Mouse (Mus musculus) kidney, embryonic 16.5 days (tissue): Measurements from ENCODE around the gene Tarbp1. TPM values are rescaled to one million over a fixed set of nuclear protein-coding genes. Genes with fewer than 3 reads are reported as not detected.

ENCODE experiments used
- ATAC-seq: fragments of 200-750 bp; cut with Nextera tagmentation; 2 replicates; pipeline ENCODE4 v1.8.0; 2017; ENCODE audit warnings: moderate TSS enrichment; ENCODE audit not compliant: low FRiP score, low TSS enrichment
- H3K27ac ChIP-seq: fragments of 300-500 bp; sonication (generic); 2 replicates; pipeline ENCODE4 v1.5.1; 2014; ENCODE audit warnings: low read length
- H3K27me3 ChIP-seq: fragments of 300-500 bp; sonication (generic); 2 replicates; pipeline ENCODE4 v1.6.1; 2014; ENCODE audit warnings: low read length, control low read depth, mixed read lengths; ENCODE audit not compliant: insufficient read depth
- H3K36me3 ChIP-seq: fragments of 300-500 bp; sonication (generic); 2 replicates; pipeline ENCODE4 v1.6.1; 2014; ENCODE audit warnings: low read length, control low read depth, mixed read lengths; ENCODE audit not compliant: insufficient read depth
- H3K4me1 ChIP-seq: fragments of 300-500 bp; sonication (generic); 2 replicates; pipeline ENCODE4 v1.6.1; 2014; ENCODE audit warnings: low read length, control low read depth, mixed read lengths; ENCODE audit not compliant: insufficient read depth
- H3K4me2 ChIP-seq: fragments of 300-500 bp; sonication (generic); replicated peaks from 2 replicates; pipeline ENCODE4 v1.6.1; 2014; ENCODE audit warnings: low read depth, low read length
- H3K4me3 ChIP-seq: fragments of 300-500 bp; sonication (generic); 2 replicates; pipeline ENCODE4 v1.5.1; 2014; ENCODE audit warnings: mild to moderate bottlenecking, low read length
- H3K9ac ChIP-seq: fragments of 300-500 bp; sonication (generic); replicated peaks from 2 replicates; pipeline ENCODE4 v1.6.1; 2014; ENCODE audit warnings: low read length
- H3K9me3 ChIP-seq: fragments of 300-500 bp; sonication (generic); 2 replicates; pipeline ENCODE4 v1.6.1; 2016; ENCODE audit warnings: low read length, control low read depth
- WGBS: fragments of 180-500 bp; shearing (Covaris S2); extraction: QIAGEN DNeasy Blood & Tissue Kit; methylation state at CpG from one replicate; pipeline ENCODE4 v1.1.7; 2014; 5-methylcytosine and 5-hydroxymethylcytosine counted together
- polyA plus RNA-seq: library from polyadenylated mRNA; unstranded; fragments of >200 nt; fragmentation: Nextera tagmentation; extraction: Ambion mirVana; gene quantifications from 2 replicates; pipeline ENCODE4 v1.2.1, GENCODE M21; 2015

Tarbp1 gene
- polyA plus RNA-seq, result 3.1 and 3.3 TPM in 2 replicates

DNA sequence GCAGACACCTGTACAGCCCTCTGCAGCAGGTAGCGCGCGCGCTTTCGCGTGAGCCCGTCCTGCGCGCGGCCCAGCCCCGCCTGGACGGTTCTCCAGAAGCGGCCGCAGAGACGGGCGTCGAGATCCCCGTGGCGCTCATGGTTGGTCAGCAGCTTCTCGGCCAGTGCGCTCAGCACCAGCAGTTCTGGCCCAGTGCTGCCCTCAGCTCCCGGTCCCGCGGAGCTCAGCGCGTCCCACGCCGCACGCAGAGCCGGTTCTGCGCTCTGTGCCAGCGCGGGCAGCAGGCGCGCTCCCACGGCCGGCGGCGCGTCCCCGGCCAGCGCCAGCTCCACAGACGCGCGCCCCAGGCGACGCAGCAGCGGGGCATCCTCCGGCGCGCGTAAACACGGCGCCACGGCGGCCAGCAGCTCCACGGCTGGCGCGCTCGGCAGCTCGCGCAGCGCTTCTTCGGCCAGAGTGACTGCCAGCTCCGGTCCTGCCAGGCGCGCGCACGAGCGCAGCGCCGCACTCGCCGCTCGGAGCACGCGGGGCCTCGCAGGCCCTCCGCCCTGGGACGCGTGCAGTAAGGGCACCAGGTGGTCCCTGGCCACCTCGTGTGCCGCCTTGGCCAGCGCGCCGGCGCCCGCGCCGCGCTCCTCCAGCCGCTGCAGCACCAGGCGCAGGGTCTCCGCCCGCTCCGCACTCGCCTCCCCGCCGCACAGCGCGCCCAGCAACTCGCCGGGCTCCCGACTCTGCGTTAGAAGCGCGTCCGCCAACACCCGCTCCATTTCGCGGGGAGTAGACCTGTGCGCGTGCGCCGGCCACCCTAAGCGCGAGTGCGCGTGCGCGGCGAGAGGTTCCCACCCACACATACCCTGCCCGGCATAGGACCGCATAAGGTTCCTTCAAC, at the start of gene Tarbp1:
Tarbp1 (minus strand) TSS at position 767 of the 889 bp plus-strand sequence.
- ATAC-seq, result peak; percentile 95
- Histone ChIP-seq H3K4me1 (peaks cover 20% of the 10 kb centered on the region), H3K4me2 (peak within 1 kb of the TSS; percentile 85), H3K4me3 (peak within 1 kb of the TSS; percentile 89), H3K9ac (peak within 1 kb of the TSS; percentile 83), H3K27ac (peak within 1 kb of the TSS; percentile 87), H3K27me3 (no peaks in the 10 kb centered on the region), H3K9me3 (no peaks in the 10 kb centered on the region), H3K36me3 (peaks cover 9% of the 10 kb centered on the region; the same call in 1 of the 2 replicates)
- WGBS, result under 1% methylated on average over 92 of the region's 124 CpGs

DNA sequence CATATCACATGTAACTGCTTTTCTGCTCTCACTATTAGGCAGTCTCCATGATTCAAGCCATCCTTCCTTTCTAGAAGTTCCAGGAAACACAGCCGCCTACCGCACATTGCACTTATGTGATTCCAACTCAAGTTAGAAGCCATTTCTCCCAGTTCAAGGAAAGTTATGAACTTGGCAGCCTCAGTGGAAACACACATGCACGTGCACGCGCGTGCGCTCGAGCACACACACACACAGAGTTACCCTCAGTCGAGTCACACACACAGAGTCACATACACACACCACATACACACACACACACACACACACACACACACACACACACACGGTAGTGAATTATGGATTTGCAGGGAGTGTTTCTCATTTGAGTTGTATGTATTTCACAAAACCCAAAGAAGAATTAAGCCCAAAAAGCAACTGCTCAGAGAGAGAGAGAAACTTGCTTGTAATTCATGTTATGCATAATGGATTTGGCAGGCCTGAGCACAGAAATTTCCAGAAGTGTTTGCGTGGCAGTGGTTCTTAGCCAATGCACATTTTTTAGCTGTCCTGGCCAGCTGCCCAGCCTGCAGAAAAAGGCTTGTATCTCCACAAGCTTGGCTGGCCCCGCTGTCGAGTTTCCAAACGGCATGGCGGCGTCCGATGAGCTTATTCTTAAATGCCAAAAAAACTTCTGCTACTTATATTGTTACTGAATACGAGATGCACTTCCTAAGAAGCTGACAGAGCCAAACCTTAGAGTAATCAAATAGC, 49.5 kb upstream of the Tarbp1 start:
- Histone ChIP-seq H3K27me3 (no peaks in the 10 kb centered on the region), H3K27ac (peak overlapping the region; percentile 83), H3K9ac (no peak overlapping the region), H3K4me2 (no peak overlapping the region), H3K9me3 (peaks cover 3% of the 10 kb centered on the region; the same call in 1 of the 2 replicates), H3K36me3 (no peaks in the 10 kb centered on the region), H3K4me3 (no peak overlapping the region), H3K4me1 (peaks cover 27% of the 10 kb centered on the region)
- no peak for ATAC-seq
- 68% methylated on average over 18 of the region's 18 CpGs for WGBS

DNA sequence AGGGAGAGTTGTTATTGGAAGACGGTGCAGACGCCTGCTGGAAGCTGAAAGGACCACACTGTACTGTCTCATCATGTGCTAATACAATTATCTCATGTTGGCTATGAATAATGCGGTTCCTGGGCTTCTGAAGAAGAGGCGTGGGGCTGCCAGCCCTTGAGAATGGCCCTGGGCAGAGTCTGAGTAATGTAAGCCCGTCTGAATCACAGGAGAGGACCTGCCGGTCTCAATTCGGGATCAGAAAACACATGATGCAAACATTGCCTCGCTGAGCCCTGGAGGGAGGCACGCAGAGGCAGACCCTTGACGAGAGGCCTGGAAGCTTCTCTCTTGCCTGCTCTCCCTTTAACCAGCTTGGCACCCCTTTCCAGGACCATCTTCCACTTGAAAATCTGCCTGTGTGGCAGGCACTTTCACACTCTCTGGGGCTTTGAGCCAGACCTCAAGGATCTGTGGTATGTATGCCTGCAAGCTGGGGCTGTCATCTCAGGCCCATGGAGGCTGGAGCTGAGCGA, 48.3 kb upstream of the Tarbp1 start:
- Histone ChIP-seq H3K9me3 (peaks cover 3% of the 10 kb centered on the region; the same call in 1 of the 2 replicates), H3K4me1 (peaks cover 20% of the 10 kb centered on the region), H3K27ac (0 out of 2 replicates have a peak overlapping the region, but pooled peaks have one; percentile 1), H3K4me2 (no peak overlapping the region), H3K36me3 (no peaks in the 10 kb centered on the region), H3K9ac (no peak overlapping the region), H3K4me3 (no peak overlapping the region), H3K27me3 (no peaks in the 10 kb centered on the region)
- 85% methylated on average over 11 of the region's 11 CpGs for WGBS
- no peak for ATAC-seq

DNA sequence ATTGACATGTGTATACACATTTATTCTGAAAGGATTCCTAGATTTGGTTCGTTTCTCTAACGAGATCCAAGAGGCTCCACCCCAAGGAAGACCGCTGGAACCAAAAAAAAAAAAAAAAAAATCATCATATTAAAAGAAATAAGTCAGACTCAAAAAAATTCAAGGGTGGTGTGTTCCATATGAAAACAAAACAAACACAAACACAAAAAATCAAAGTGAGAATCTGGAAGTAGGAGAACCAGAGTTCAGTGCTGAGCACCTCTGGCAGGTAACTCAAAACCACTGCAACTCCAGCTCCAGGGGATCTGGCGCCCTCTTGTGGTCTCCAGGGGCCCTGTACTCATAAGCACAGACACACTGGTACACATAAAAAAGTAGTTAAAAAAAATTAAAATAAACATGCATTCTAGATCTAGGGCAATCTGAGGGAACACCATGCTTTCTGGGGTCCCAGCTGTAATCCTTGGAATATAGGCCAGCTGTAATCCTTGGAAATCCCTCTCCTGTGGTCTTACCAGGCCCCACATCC, 44.6 kb upstream of the Tarbp1 start:
- no peak overlapping the region for H3K4me2 ChIP-seq
- no peaks in the 10 kb centered on the region for H3K36me3 ChIP-seq
- H3K27me3 ChIP-seq, result no peaks in the 10 kb centered on the region
- H3K9ac ChIP-seq, result no peak overlapping the region
- H3K4me1 ChIP-seq, result peaks cover 16% of the 10 kb centered on the region
- 94% methylated on average over 4 of the region's 4 CpGs for WGBS
- peaks cover 3% of the 10 kb centered on the region; the same call in 1 of the 2 replicates for H3K9me3 ChIP-seq
- H3K27ac ChIP-seq, result no peak overlapping the region
- ATAC-seq, result no peak
- no peak overlapping the region for H3K4me3 ChIP-seq

DNA sequence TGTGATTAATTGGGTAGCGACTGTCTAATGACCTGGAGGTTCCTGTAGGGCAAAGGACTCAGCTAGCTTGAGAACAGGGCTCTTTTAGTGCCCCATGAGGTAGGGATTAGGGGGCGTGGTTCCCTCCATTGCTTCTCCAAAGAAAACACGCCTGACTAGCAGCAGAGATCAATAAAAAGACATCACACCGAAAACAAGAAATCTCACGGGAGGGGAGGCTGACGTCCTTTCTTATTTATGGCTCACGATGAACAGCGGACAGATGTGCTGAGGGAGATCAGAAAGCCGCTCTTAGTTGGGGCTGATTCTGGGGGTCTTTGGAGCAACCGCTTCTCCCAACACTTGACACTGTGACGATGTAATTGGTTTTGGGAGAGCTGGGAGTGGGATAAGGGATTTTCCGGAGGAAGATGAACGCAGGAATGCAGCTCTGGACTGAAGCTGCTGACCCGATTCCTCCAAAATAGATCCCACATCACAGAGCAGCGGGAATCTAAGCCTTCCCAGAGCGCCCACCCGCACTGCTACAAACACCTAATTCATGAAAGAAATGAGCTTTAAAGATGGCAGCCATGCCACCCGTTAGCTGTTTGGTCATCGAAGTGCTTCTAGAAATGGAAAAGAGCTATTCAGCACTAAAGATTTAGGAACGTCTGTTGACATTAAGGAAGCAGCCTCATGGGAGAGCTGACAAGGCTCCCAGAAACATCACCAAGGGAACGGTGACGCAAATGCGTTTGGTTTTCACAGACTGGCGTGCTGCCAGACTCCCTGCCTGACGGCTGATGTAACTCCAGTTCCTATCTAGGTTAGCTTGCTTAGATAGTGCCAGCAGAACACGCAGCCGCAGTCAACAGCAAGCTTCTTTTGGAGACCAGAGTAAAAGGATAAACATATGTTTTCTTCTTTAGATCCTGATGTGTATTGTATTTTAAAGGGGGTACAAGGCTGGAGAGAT, 42.0 kb upstream of the Tarbp1 start:
- H3K36me3 ChIP-seq, result no peaks in the 10 kb centered on the region
- peaks cover 15% of the 10 kb centered on the region for H3K4me1 ChIP-seq
- peaks cover 3% of the 10 kb centered on the region; the same call in 1 of the 2 replicates for H3K9me3 ChIP-seq
- no peaks in the 10 kb centered on the region for H3K27me3 ChIP-seq
- H3K4me3 ChIP-seq, result peak overlapping the region; percentile 32
- peak overlapping the region; percentile 64 for H3K4me2 ChIP-seq
- H3K27ac ChIP-seq, result peak overlapping the region; percentile 68
- peak; percentile 74 for ATAC-seq
- 5% methylated on average over 27 of the region's 27 CpGs for WGBS
- peak overlapping the region; percentile 43 for H3K9ac ChIP-seq

DNA sequence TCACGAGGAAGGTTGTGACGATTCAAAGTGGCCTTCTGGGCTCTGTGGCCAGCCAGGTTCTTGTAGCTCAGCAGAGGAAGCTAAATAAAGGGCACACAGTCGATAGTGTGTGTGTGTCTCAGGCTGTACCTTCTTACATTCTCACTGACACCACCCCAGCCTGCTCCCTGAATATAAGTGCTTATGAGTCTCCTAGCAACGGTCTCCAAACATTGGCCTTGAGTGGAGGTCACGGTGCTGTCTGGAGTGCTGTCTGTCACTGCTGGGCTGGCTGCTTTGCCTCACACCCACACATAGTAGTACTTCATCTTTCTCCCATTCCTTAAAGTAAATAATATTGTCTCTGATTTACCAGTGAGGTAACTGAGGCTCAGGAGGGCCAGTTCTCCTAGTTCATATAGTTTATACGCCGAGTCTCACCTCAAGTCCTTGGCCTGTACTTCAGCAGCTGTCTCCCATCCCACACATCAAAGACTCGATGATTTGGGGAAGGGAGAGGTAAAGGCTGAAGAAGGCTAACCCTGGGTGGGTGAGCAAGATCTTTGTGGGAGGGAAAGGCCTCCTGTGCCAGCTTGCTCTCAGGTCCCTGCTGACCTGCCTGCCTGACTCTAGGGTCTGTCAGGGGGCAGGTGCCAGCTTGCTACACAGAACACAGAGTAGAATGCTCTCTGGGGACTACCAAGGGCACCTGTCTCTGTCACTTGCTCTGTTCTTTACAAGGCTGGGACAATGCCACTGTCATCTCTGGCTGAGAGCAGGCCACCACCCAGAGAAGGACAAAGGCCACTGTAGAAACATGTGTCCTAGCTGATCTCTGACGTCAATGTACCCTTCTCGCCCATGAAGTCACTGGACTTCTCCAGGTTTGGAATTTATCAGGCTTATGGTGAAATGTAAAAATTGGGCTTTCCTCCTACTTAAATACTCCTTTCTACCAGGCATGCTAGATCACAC, 39.4 kb upstream of the Tarbp1 start:
- ATAC-seq, result no peak
- no peaks in the 10 kb centered on the region for H3K9me3 ChIP-seq

DNA sequence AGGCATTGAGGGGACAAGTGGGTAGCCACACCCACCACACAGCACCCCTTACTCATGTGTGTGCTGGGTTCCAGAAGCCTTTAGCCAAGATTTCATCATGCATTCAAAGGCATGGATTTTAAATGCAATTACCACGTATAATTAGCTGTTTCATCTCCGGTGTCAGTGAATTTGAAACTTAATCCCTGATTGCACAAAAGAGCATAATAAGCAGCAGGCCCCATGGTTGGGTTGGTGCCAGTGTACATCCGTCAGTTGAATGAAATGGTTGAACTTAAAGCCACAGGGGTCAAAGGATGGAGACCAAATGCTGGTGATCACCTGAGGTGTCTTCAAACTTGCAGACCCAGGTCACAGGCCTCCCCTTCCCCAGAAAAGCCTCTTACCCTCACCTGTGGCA, 36.0 kb upstream of the Tarbp1 start:
- WGBS, result 75% methylated on average over 3 of the region's 3 CpGs
- Histone ChIP-seq H3K27ac (no peak overlapping the region), H3K9me3 (no peaks in the 10 kb centered on the region), H3K4me2 (no peak overlapping the region), H3K9ac (no peak overlapping the region), H3K36me3 (no peaks in the 10 kb centered on the region), H3K4me3 (no peak overlapping the region), H3K4me1 (no peaks in the 10 kb centered on the region), H3K27me3 (no peaks in the 10 kb centered on the region)
- ATAC-seq, result no peak

More for the DNA sequence above, 39.4 kb upstream of the Tarbp1 start:
- no peak overlapping the region for H3K27ac ChIP-seq
- H3K4me3 ChIP-seq, result no peak overlapping the region
- no peaks in the 10 kb centered on the region for H3K27me3 ChIP-seq
- no peak overlapping the region for H3K4me2 ChIP-seq
- H3K9ac ChIP-seq, result no peak overlapping the region
- peaks cover 15% of the 10 kb centered on the region for H3K4me1 ChIP-seq
- 55% methylated on average over 10 of the region's 10 CpGs for WGBS
- no peaks in the 10 kb centered on the region for H3K36me3 ChIP-seq

DNA sequence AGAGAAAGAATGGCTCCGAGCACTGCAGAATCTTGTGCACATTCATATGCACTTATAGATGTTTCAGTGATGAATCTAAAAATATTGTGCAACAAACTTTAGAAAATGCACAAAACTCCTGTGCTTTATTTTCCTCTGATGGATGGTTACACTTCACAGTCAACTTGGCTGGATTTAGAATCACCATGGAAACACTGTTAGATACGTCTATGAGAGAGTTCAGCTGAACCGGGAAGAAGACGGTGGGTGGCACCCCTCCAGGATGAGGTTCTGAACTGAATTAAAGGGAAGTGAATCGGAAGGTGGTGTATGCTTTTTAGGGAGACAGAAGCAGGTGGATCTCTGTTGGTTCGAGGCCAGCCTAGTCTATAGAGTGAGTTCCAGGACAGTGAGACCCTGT, 34.8 kb upstream of the Tarbp1 start:
- Histone ChIP-seq H3K9ac (no peak overlapping the region), H3K27ac (no peak overlapping the region), H3K36me3 (no peaks in the 10 kb centered on the region), H3K4me3 (no peak overlapping the region), H3K9me3 (no peaks in the 10 kb centered on the region), H3K4me2 (no peak overlapping the region), H3K27me3 (no peaks in the 10 kb centered on the region), H3K4me1 (no peaks in the 10 kb centered on the region)
- 86% methylated on average over 6 of the region's 6 CpGs for WGBS
- no peak for ATAC-seq
